Mouse (Mus musculus): Measurements from ENCODE around the gene Pdia4. TPM values are rescaled to one million over a fixed set of nuclear protein-coding genes. Genes with fewer than 3 reads are reported as not detected.
A peak's percentile ranks its signal among the peaks of the same experiment; 100 is the strongest.
"Not testable (repeated sequence)": the region's sequence is repeated elsewhere in the genome, so short reads cannot be mapped to it uniquely, and the experiment has no call there.

Pdia4 gene
- total RNA-seq, 4 experiments from 2014 or later, result 35.8 to 45.8 (median 38.8) TPM

DNA sequence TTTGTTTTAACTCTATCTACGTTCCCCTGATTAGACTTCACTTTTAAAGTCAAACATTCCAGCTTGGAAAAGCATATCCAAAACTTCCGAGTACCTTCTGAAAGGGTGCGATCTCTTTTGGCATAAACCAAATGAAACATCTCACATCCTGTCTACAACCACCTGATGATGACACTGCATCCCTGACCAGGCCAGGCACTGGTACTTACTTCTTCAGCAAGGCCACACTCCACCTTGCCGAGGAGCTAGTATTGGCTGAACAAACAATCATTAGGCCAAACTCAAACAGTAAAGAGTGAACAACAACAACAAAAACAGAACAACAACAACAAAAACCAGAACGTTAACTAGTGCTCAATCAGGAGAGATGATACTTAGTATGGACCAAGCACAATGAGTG is 1.9 kb downstream of the Pdia4 start:
- no peak for DNase-seq (ENCODE audit: low spot score)

DNA sequence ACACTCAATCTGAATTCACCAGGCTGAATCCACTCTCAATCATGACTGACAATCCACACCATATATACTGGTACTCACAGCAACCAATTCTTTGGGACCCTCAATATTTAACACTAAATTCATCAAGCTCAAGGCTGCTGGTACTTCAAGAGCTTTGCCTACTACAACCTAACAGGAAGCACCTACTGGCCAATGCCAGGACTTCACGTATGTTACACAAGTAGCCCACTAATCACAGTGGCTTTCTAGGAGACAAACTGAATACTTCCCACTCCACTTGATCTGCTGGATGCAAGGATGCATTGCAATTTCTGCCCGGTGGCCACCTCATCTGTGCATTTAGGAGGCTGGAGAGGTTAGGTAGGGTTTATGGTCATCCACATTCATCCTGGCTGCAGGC is 3.0 kb downstream of the Pdia4 start:
- DNase-seq (ENCODE audit: low spot score), result no peak

DNA sequence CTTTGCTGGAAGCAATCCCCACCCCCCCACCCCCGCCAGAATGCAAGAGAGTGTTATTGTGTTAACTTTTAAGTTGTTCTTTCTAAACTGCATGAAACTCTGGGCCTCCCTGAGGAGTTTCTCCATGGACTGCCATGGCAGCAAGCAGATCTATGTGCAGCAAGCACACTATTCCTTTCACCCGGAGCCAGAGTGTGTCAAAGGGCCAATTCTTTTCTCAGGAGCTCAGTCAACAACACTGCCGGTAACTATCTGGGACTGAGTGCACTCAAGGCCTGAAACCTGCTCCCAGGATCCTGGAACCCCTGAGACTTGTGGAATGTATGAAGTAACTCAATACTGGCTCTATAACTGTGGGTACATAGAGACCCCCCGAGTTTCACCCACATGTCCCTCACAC is 4.2 kb downstream of the Pdia4 start:
- no peak for DNase-seq (ENCODE audit: low spot score)

GRCm38 (mm10) chr6:47808545-47808944 is 4.7 kb downstream of the Pdia4 start:
- no peak for DNase-seq (ENCODE audit: low spot score)

DNA sequence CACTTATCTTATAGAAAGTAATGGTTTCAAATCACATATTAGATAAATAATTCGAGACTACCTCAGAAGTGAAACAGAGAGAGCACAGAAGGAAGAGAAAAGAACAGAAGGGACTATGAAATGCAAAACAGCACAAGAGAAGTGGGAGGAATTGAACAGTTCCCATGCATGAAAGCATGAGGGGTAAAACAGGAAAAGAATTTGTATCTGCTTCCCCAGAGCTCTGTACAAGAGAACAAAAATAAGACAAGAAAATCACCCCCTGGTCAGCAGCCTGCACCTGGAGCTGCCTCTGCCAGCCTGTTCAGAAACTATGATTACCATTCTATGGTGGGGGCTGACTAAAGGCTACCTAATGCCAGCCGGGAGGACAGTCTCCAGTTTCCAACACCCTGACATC is 5.8 kb downstream of the Pdia4 start:
- no peak for DNase-seq (ENCODE audit: low spot score)

GRCm38 (mm10) chr6:47805520-47805919 is 7.7 kb downstream of the Pdia4 start:
- no peak for DNase-seq (ENCODE audit: low spot score)

DNA sequence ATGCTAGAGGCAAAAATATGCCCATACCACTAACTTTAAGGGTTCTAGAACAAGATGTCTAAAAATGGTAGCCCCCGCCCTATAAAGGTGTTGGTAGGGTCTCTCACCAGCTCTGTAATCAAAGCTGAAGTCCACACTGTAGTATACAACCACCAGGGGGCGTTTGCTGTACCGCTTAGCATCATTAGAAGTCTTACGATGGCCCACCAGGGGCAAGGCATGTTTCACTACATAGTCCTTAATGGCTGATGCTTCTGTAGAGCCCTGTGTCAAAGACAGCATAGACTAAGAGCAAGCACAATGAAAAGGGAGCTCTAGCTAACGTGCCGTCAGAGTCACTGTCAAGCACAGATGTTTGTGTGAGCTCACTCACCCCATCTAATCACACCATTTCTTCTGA is 14.2 kb downstream of the Pdia4 start:
- peak; percentile 64 for DNase-seq (ENCODE audit: low spot score)

GRCm38 (mm10) chr6:47794106-47794830 is 19.0 kb downstream of the Pdia4 start:
- no peak for DNase-seq (ENCODE audit: low spot score)

DNA sequence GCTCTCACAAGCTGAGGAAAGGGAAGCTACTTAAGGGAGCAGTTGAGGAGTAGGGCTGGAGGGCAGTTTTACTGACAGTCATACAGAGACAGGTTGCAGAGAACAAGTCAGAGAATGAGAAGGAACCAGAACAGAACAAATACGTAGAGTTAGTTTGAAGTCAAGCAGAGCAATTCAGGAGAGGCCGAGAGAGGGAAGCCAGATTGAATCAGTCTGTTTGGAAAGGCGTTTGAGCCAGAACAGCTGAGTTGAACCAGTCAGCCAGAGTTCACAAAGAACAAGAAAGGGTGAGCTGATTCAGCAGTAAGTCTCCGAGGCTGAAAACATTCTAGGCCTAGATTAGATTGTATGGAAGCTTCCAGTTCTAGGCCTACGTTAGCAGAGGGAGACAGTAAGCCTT is 19.9 kb downstream of the Pdia4 start:
- no peak for DNase-seq (ENCODE audit: low spot score)

DNA sequence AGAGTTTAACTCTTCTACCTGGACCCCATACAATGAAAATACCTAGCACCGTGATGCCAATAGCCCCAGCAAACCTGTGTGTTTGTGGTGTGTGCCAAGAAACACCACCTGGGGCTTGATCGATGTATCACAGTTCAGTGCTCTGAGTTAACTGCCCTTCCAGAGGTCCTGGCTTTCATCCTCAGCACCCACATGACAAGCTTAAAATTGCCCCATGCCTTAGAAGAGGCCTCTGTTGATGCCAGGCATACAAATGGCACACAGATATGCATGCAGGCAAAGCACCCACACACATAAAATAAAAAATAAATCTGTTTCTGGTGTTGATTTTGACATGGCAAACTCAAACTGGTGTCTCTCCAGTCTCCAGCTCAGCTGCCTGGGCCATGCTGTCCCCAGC is 20.7 kb downstream of the Pdia4 start:
- no peak for DNase-seq (ENCODE audit: low spot score)

- no peak for DNase-seq (ENCODE audit: low spot score)
These were observed 22.5 kb downstream of the Pdia4 start for GRCm38 (mm10) chr6:47790745-47791144.

DNA sequence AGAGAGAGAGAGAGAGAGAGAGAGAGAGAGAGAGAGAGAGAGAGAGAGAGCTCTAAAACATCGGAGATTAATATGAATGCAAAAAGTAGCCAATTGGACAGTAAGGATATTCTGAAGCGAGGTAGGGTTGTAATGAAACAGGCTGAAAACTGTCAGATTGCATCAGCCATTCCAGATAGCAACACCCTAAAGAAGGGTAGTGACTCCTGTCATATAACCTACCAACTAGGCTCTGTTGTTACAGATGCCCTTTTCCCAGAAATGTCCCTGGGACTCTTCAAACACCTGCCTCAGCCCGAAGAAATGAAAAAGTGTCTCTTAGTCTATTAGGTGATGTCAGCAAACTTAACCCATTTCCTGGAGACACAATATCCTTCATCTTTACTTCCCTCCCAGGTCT is 24.4 kb downstream of the Pdia4 start:
- DNase-seq (ENCODE audit: low spot score), result no peak

- DNase-seq (ENCODE audit: low spot score), result peak; percentile 90
These were observed 25.1 kb downstream of the Pdia4 start for GRCm38 (mm10) chr6:47787941-47788736.

DNA sequence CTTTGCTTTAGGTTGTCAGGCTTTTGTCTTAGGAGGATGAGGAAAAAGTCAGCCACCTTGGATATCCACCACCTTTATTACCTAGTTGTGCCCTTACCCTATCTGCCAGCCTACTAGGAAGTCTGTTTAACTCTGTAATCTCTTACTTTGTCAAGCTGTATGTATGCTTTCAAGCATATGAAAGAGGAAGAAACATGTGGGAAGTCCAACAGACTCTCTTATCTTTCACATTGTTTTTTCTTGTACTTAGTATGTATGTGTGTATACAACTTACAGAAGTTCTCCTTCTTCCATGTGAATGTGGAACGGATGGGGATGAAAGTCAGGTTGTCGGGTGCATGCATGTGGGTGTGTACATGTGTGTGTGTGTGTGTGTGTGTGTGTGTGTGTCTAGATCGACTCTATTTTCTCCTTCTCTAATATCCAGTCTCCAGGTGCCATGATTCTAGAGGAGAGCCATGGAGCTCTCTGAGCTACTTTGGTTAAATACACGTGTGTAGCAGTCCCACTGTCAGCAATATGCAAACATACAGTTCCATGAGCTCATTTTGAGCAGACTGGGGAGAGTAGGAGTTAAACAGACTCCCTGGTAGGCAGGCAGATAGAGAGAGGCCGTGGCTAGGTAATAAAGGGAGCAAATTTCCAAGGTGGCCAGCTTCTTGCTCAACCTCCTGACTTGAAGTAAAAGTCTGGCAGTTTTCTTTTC is 28.4 kb downstream of the Pdia4 start:
- DNase-seq (ENCODE audit: low spot score), result no peak

DNA sequence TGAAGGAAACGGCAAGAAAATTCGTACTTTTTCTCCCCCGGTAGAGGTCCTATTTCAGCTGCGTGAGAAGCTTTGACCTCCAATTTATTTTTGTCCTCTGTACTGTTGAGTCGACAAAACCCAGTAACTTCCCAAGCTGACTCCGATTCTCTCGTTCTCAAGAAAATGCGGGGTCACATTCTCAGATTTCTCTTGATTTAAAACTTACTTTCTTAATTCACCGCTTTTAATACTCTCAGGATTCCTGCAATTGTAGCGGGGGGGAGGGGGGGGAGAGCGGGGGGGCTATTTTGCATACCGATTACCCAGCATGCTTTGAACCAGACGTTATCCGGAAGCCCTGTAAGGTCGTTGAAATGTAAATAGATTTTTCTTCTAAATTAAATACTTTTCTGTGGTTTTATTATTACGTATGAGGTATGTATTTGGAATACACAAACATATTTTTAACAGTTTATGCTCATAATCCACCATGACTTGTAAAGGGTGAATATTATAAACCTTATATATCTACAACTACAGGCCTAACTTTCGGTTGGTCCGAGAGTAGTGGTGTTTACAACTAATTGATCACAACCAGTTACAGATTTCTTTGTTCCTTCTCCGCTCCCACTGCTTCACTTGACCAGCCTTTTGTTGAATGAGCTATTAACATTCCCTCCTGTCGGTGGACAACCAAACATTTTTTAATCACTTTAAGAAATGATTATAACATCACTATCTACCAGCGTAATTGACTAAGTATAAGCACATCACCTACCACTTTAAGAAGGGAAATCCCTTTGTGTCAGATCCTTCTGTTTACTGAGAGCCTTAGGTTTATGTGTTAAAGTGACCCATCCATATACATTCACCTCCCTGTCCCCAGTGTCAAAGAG is 31.9 kb downstream of the Pdia4 start:
- DNase-seq (ENCODE audit: low spot score), result peak; percentile 85

DNA sequence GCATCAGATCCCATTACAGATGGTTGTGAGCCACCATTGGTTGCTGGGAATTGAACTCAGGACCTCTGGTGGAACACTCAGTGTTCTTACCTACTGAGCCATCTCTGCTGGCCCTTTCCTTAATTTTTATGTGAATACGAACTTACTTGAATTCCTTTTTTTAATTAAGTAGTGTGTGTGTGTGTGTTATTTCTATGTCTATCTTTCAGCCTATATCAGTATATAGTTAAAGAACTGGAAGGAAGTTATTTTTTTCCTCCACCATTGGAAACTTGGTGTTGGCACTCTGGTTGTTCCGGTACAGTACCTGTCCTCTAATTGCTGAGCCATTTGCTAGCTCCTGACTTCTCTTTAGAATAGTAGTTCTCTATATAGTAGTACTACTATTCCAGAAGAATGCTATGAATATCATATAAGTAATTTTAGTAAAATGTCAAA is 32.6 kb downstream of the Pdia4 start:
- peak; percentile 39 for DNase-seq (ENCODE audit: low spot score)

GRCm38 (mm10) chr6:47771760-47772159 is 41.5 kb downstream of the Pdia4 start:
- not testable (repeated sequence) for DNase-seq (ENCODE audit: low spot score)

DNA sequence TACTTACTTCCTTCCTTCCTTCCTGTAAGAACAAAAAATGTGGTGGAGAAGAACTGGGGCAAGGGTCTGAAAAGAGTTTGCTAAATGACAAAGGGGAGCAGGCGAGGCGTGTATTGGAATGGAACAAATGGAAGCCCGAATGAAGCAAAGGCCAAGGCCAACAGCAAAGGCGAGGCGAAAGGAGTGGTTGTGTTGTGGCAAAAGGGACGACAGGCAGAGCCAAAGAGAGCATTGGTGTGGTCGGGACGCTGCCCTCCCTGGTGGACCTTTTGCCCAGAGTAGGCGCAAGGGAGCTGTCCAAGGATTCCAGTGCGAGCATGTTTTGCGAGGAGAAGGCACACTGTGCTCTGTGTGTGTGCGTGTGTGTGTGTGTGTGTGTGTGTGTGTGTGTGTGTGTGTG is 42.1 kb downstream of the Pdia4 start:
- not testable (repeated sequence) for DNase-seq (ENCODE audit: low spot score)

DNA sequence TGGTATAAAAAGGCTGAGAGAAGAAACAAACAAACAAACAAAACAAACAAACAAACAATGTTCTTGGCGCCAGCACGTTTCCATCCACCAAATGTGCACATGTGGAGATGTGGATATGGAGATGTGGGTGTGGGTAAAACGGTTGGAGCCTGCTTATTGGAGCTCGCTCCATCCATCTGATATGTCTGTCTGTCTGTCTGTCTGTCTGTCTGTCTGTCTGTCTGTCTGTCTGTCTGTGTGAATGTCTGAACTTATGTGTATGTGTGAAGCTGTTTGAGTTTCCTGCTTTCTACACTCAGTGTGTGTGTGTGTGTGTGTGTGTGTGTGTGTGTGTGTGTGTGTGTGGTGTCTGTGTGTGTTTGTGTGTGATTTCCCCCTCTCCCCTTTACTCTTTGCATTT is 43.4 kb downstream of the Pdia4 start:
- not testable (repeated sequence) for DNase-seq (ENCODE audit: low spot score)

DNA sequence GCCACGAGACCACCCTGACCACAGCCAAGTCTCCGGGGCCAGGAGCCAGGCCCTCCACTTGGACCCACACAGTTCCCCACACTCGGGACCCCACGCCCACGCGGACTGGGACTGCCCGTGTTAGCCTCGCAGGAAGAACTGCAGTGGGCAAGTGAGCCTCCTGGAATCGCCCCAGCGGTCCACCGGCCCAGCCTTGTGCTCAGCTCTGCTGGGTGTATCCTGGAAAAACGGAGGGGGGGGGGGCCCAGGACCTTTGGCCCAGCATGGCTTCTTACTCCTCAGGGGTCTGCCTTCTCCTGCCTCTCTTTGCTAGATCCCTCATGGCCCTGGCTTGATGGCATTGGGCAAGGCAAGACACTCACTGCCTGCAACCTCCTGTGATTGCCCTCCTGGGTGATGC is 44.7 kb downstream of the Pdia4 start:
- DNase-seq (ENCODE audit: low spot score), result not testable (repeated sequence)

DNA sequence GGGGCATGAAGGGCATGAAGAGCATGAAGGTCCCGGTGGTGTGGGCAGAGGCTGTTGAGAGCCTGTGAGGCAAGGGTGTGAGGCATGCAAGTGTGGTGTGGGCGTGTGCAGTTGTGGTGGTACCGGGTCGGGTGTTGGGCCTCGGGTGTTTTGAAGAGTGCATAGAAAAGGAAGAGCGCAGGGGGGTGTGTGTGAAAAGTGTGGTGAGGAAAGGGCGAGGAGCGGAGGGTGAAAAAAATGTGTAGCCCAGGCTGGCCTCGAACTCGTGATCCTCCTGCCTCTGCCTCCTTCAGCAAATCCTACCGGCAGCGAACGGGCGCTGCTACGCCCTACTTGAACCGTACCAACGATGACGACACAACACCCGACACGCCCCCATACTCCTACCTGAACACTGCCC is 45.9 kb downstream of the Pdia4 start:
- DNase-seq (ENCODE audit: low spot score), result not testable (repeated sequence)
